Mouse (Mus musculus) skeletal muscle tissue, postnatal 0 days (tissue): ENCODE data around the gene Ifi207. TPM values are rescaled to one million over a fixed set of nuclear protein-coding genes. Genes with fewer than 3 reads are reported as not detected.

ENCODE experiments used
- polyA plus RNA-seq: library from polyadenylated mRNA; unstranded; fragments of >200 nt; fragmentation: Nextera tagmentation; extraction: Ambion mirVana; gene quantifications from 2 replicates; pipeline ENCODE4 v1.2.1, GENCODE M21; 2015

Gene Ifi207
- 1.5 and 2.1 TPM in 2 replicates for polyA plus RNA-seq

DNA sequence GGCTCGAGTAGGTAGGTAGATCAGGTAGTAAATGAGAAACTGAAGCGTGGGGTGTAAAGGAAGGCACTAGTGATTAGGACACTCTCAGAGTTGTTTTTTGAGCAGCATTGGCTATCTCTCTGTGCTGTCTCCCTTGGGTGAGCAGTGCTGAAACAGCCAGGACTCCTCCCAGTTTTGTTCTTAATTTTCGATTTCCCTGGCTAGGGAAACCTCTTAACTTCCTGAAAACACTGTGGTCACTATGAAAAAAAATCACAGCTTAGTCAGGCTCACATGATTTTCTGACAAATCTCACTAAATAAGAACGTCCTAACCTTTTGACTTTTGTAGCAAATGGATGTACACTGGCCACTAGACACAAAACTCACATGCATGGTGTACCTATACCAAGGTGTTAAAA is at the start of gene Ifi207:
Ifi207 (minus strand) TSS at position 92 of the 400 bp plus-strand sequence.

GRCm38 (mm10) chr1:173766848-173767617 is 25.5 kb upstream of the Ifi207 start, which contains the start of gene Ifi204:
Gene Ifi204, minus strand, starts transcription at chr1:173766943.

DNA sequence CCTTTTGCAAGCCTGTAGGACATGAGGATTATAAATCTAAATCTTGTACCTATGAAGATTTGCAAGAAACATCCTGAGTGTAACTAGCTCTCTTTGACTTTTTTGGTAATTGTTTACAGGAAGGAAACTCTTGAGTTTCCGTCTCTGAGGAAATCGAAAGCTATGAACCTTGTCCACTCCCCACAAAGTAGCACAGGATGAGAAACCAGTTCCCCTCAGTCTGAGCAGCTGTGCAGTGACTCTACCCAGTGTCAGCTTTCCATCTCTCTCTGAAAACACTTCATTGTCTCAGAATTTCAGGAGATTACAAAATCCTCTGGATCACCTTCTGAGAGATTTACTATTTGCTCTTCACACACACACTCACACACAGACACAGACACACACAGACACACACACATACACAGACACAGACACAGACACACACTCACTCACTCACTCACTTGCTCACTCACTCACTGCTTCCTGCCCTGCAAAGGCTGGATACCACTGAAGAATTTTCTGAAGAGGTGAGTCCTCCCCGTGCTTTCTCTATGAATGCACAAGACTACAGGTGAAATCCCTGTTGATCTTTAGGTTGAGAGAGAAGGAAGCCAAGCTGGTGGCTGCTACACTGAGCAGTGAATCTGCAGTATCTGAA is 68.0 kb downstream of the Ifi207 start, which contains the start of gene Ifi208:
Ifi208 (plus strand) TSS at position 218 of the 640 bp plus-strand sequence.

Other genes with a start within 250 kb of the Ifi207 start
- not detected in 2 replicates for gene Ifi214, start 205.8 kb downstream of the Ifi207 start, polyA plus RNA-seq
- 0.38 and 0.74 TPM in 2 replicates for gene Ifi213, start 142.5 kb downstream of the Ifi207 start, polyA plus RNA-seq
- 0.35 and 0.62 TPM in 2 replicates for gene Ifi209, start 110.8 kb downstream of the Ifi207 start, polyA plus RNA-seq
- not detected in 2 replicates for gene Ifi208, start 68.1 kb downstream of the Ifi207 start, polyA plus RNA-seq
- 3.9 and 6.3 TPM in 2 replicates for gene Ifi204, start 25.2 kb upstream of the Ifi207 start, polyA plus RNA-seq
- 1.8 and 3.7 TPM in 2 replicates for gene Ifi211, start 171.3 kb upstream of the Ifi207 start, polyA plus RNA-seq
- 5.9 and 10.4 TPM in 2 replicates for gene Mndal, start 200.7 kb upstream of the Ifi207 start, polyA plus RNA-seq
- 4.5 and 5.0 TPM in 2 replicates for gene Ifi203, start 200.9 kb upstream of the Ifi207 start, polyA plus RNA-seq
- 0.32 TPM in 1 of 2 replicates, not detected in the other for gene Ifi202b, start 241.0 kb upstream of the Ifi207 start, polyA plus RNA-seq